Mouse (Mus musculus): ENCODE data around the gene Olfr483.

The Olfr483 gene

GRCm38 (mm10) chr7:108100549-108100948, at the start of gene Olfr483:
Gene Olfr483, plus strand, starts transcription at chr7:108100849.
- DNase-seq (ENCODE audit: low spot score) = no peak

- DNase-seq (ENCODE audit: low spot score) = no peak
These were observed 33.4 kb upstream of the Olfr483 start, which contains the start of gene Olfr480 for GRCm38 (mm10) chr7:108067246-108067645. Gene Olfr480, minus strand, starts transcription at chr7:108067346.

GRCm38 (mm10) chr7:108079555-108079954, 21.1 kb upstream of the Olfr483 start, which contains the start of gene Olfr481:
Gene Olfr481, plus strand, starts transcription at chr7:108079855.
- no peak for DNase-seq (ENCODE audit: low spot score)

- DNase-seq (ENCODE audit: low spot score) = no peak
These were observed 3.2 kb upstream of the Olfr483 start, which contains the start of gene Olfr482 for GRCm38 (mm10) chr7:108097486-108097885. Gene Olfr482, minus strand, starts transcription at chr7:108097586.

- DNase-seq (ENCODE audit: low spot score) = no peak
These were observed 20.0 kb downstream of the Olfr483 start for GRCm38 (mm10) chr7:108120681-108121080.

GRCm38 (mm10) chr7:108121416-108121815, 20.8 kb downstream of the Olfr483 start:
- DNase-seq (ENCODE audit: low spot score) = no peak

GRCm38 (mm10) chr7:108127349-108127748, 26.7 kb downstream of the Olfr483 start, which contains the start of gene Olfr484:
Gene Olfr484, minus strand, starts transcription at chr7:108127449.
- no peak for DNase-seq (ENCODE audit: low spot score)

Data from T-cell, adult 2 months (primary cell).